Mouse (Mus musculus) forebrain, postnatal 0 days (tissue): ENCODE measurements at regions not wholly inside any gene's neighbourhood (a gene's known extent, or its start where the extent isn't known, plus 50 kb on each side); places are given as distances from the start of the nearest gene placed in this dataset.

Source experiments
- ATAC-seq: fragments of 200-750 bp; cut with Nextera tagmentation; 2 replicates; pipeline ENCODE4 v1.8.0; 2017; ENCODE audit warnings: mild to moderate bottlenecking, moderate library complexity
- DNase-seq: peaks from one replicate; pipeline ENCODE4 v3.0.0-alpha.2; 2015
- H3K27ac ChIP-seq: fragments of 300-500 bp; sonication (generic); 2 replicates; pipeline ENCODE4 v1.5.1; 2014; ENCODE audit warnings: low read depth, mild to moderate bottlenecking, antibody characterized with exemption, low read length, moderate library complexity, mixed read lengths
- H3K27me3 ChIP-seq: fragments of 300-500 bp; sonication (generic); 2 replicates; pipeline ENCODE4 v1.6.1; 2014; ENCODE audit warnings: mild to moderate bottlenecking, low read length, mixed read lengths; ENCODE audit not compliant: insufficient read depth
- H3K36me3 ChIP-seq: fragments of 300-500 bp; sonication (generic); 2 replicates; pipeline ENCODE4 v1.6.1; 2014; ENCODE audit warnings: mild to moderate bottlenecking, moderate library complexity; ENCODE audit not compliant: insufficient read depth
- H3K4me1 ChIP-seq: fragments of 300-500 bp; sonication (generic); 2 replicates; pipeline ENCODE4 v1.6.1; 2014; ENCODE audit warnings: antibody characterized with exemption; ENCODE audit not compliant: insufficient read depth
- H3K4me2 ChIP-seq: fragments of 300-500 bp; sonication (generic); 2 replicates; pipeline ENCODE4 v1.6.1; 2014; ENCODE audit warnings: low read depth, mild to moderate bottlenecking, moderate library complexity
- H3K4me3 ChIP-seq: fragments of 300-500 bp; sonication (generic); 2 replicates; pipeline ENCODE4 v1.5.1; 2014; ENCODE audit warnings: low read depth, low read length, mixed read lengths
- H3K9ac ChIP-seq: fragments of 300-500 bp; sonication (generic); 2 replicates; pipeline ENCODE4 v1.6.1; 2014; ENCODE audit warnings: mild to moderate bottlenecking
- H3K9me3 ChIP-seq: fragments of 300-500 bp; sonication (generic); 2 replicates; pipeline ENCODE4 v1.6.1; 2016; ENCODE audit warnings: low read length
- CTCF ChIP-seq: sonication (generic); IDR thresholded peaks from 2 replicates; pipeline ENCODE4 v1.5.1; 2016; ENCODE audit warnings: antibody characterized with exemption, control low read depth, low read depth
- WGBS: fragments of 180-500 bp; shearing (Covaris S2); extraction: QIAGEN DNeasy Blood & Tissue Kit; methylation state at CpG from one replicate; pipeline ENCODE4 v1.1.7; 2014; 5-methylcytosine and 5-hydroxymethylcytosine counted together

DNA sequence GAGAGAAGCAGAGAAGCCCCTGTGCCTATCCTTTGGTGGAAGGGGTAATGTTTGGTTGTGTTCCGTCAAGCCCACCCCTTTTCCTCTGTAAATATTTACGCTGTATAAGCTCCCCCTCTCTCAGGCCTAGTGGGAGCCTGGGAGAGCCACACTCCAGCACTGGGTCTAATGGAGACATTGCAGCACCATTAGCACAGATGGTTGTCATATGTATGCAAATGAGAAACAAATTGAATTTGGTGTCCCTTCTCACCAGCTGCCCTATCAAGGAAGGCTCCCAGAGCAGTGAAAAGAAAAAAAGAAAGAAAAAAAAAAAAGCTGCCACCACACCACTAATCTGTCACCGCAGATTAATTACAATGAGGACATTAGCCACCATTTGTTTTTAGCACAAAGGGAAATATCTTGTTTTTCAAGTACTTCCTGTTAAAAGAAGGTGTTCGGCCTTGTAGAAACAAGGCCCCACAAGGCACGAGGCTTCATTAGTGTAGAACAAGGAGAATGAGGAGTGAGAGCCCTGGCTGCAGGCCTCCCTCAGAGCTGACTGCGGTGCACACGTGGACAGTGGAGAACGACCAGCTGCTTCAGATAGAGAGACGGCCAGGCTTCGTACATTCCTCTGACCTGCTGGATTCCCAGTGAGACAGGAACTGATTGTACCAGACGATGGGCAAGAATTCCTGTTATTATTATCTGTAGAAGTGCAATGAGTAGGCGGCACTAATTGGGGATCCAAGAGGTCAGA lies 156.7 kb upstream of the Hs3st3a1 start:
- Histone ChIP-seq H3K27ac (no peak overlapping the region), H3K36me3 (no peaks in the 10 kb centered on the region), H3K9ac (no peak overlapping the region), H3K4me3 (no peak overlapping the region), H3K9me3 (no peaks in the 10 kb centered on the region), H3K4me2 (no peak overlapping the region), H3K27me3 (no peaks in the 10 kb centered on the region), H3K4me1 (no peaks in the 10 kb centered on the region)
- WGBS, result 23% methylated on average over 12 of the region's 12 CpGs
- no peak for TF ChIP-seq CTCF
- peak; percentile 5 for DNase-seq
- ATAC-seq, result peak; percentile 51; the same call in 1 of the 2 replicates

- Histone ChIP-seq H3K4me1 (no peaks in the 10 kb centered on the region), H3K9me3 (no peaks in the 10 kb centered on the region), H3K4me2 (no peak overlapping the region), H3K9ac (no peak overlapping the region), H3K36me3 (no peaks in the 10 kb centered on the region), H3K4me3 (no peak overlapping the region), H3K27me3 (no peaks in the 10 kb centered on the region), H3K27ac (no peak overlapping the region)
- WGBS, result 48% methylated on average over 6 of the region's 6 CpGs
- no peak for TF ChIP-seq CTCF
- ATAC-seq, result no peak
- peak; percentile 30 for DNase-seq
These were observed 161.4 kb upstream of the Hs3st3a1 start for GRCm38 (mm10) chr11:64273726-64274125.

DNA sequence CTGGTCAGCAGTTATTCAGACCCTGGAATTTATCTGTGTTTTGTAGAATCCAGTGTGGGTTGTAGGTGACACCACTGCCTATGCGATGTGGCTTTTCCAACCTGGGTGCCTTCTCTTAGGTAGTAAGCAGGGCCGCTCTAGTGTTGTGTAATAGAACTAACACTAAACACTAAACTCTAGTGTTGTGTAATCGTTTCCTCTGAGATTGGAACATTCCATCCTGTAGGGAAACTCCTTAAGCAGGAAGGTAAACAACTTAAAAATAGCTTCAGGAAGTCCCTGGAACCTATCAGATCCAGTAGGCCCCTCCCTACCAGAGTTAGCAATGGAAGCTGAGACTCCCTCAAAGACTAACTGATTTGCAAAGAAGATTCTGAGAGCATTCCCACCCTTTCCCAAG lies 161.9 kb upstream of the Hs3st3a1 start:
- ATAC-seq (no peak), DNase-seq (no peak)
- H3K27me3 ChIP-seq, result no peaks in the 10 kb centered on the region
- H3K4me2 ChIP-seq, result no peak overlapping the region
- no peak for TF ChIP-seq CTCF
- no peak overlapping the region for H3K4me3 ChIP-seq
- H3K4me1 ChIP-seq, result no peaks in the 10 kb centered on the region
- H3K27ac ChIP-seq, result no peak overlapping the region
- 91% methylated on average over 3 of the region's 3 CpGs for WGBS
- no peaks in the 10 kb centered on the region for H3K36me3 ChIP-seq
- H3K9me3 ChIP-seq, result no peaks in the 10 kb centered on the region
- no peak overlapping the region for H3K9ac ChIP-seq

- no peak overlapping the region for H3K27ac ChIP-seq
- no peak for DNase-seq
- H3K4me1 ChIP-seq, result no peaks in the 10 kb centered on the region
- no peak for ATAC-seq
- no peaks in the 10 kb centered on the region for H3K27me3 ChIP-seq
- H3K36me3 ChIP-seq, result no peaks in the 10 kb centered on the region
- no peak overlapping the region for H3K4me3 ChIP-seq
- H3K9me3 ChIP-seq, result no peaks in the 10 kb centered on the region
- 75% methylated on average over 4 of the region's 4 CpGs for WGBS
- H3K9ac ChIP-seq, result no peak overlapping the region
- H3K4me2 ChIP-seq, result no peak overlapping the region
- TF ChIP-seq CTCF, result no peak
These were observed 167.0 kb upstream of the Hs3st3a1 start for GRCm38 (mm10) chr11:64268121-64268520.

- Histone ChIP-seq H3K9me3 (no peaks in the 10 kb centered on the region), H3K36me3 (no peaks in the 10 kb centered on the region), H3K9ac (no peak overlapping the region), H3K4me3 (no peak overlapping the region), H3K27ac (no peak overlapping the region), H3K4me2 (no peak overlapping the region), H3K27me3 (no peaks in the 10 kb centered on the region), H3K4me1 (no peaks in the 10 kb centered on the region)
- DNase-seq, result no peak
- TF ChIP-seq CTCF, result no peak
- no peak; the same call in 1 of the 2 replicates for ATAC-seq
- 54% methylated on average over 5 of the region's 5 CpGs for WGBS
These were observed 167.6 kb upstream of the Hs3st3a1 start for GRCm38 (mm10) chr11:64267547-64267946.

DNA sequence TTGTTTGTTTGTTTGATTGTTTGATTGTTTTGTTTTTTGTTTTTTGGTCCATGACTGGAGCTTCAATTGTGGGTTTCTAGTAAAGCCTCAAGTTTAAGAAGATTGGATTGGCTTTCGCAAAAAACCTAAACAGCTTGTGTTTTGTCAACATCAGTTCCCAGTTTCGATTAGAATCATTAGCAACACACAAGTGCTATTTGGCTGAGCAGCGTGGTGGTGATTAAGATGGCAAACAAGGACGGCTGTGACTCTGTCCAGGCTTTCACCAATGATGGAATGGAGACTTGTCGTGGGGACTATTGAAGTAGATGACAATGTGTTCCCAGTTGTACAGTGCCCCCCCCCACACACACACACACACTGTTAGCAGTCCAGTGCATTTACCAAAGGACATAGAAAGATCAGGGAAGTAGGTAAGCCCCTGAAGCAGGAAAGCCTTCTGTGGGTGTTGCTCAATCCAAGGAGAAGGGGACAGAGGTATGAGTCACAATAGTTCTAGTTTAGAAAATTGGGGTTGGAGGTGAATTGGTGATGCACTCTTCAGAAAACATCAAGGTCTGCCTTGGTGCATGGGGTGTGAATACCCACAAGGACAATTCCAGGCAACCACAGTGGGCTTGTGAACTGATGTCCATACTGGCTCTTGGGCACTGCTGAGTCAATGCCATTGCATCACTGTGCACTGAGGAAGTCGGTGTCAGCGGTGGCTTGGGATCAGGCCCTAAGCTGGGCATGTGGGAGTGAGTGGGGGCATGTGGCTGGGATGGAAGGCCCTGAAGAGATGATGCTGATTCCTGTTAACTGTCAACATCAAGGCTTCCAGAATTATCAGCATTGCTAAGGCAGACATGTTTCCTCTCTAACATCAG lies 174.5 kb upstream of the Cox10 start:
- Histone ChIP-seq H3K4me2 (no peak overlapping the region), H3K9ac (no peak overlapping the region), H3K27me3 (no peaks in the 10 kb centered on the region; the same call in none of the 2 replicates), H3K27ac (no peak overlapping the region), H3K4me1 (no peaks in the 10 kb centered on the region), H3K4me3 (no peak overlapping the region), H3K36me3 (no peaks in the 10 kb centered on the region), H3K9me3 (no peaks in the 10 kb centered on the region)
- no peak for DNase-seq
- 50% methylated on average over 7 of the region's 7 CpGs for WGBS
- TF ChIP-seq CTCF, result no peak
- ATAC-seq, result no peak

DNA sequence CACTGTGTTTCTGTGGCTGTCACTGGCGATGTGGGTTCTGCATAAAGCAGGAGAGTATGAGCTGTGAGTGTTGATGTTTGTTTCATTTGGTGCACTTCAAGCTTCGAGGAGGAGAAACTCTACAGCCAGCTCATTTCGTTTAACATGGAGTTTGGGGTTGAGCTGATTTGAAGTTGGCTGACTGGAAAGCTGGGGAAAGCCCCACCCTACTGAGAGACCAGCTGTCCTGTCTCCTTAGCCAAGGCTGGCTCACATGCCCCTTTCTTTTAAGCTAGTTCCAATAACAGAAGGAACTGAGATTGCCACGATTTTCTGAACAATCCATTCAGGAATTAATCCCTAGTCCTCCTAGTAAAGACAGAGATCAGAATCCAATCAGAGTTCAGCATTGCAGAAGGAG lies 157.6 kb upstream of the Cox10 start:
- H3K27me3 ChIP-seq, result no peaks in the 10 kb centered on the region
- no peak overlapping the region for H3K4me3 ChIP-seq
- H3K4me2 ChIP-seq, result no peak overlapping the region
- no peaks in the 10 kb centered on the region for H3K36me3 ChIP-seq
- H3K27ac ChIP-seq, result no peak overlapping the region
- TF ChIP-seq CTCF, result no peak
- H3K4me1 ChIP-seq, result no peaks in the 10 kb centered on the region
- WGBS, result 57% methylated on average over 4 of the region's 4 CpGs
- H3K9me3 ChIP-seq, result no peaks in the 10 kb centered on the region
- ATAC-seq (no peak; the same call in 1 of the 2 replicates), DNase-seq (peak; percentile 25)
- no peak overlapping the region for H3K9ac ChIP-seq
